Mouse (Mus musculus): ENCODE results near the gene Plpp7. TPM values are rescaled to one million over a fixed set of nuclear protein-coding genes. Genes with fewer than 3 reads are reported as not detected.

Plpp7 gene
- total and polyA plus RNA-seq, 3 experiments, result 7.3 to 15.1 TPM; not detected in 1

GRCm38 (mm10) chr2:32139377-32139776, 44.0 kb downstream of the Plpp7 start:
- Histone ChIP-seq H3K4me1 (ENCODE audit: control insufficient read depth in 1 of 2, insufficient read depth in 2 of 2, low read length in 2 of 2) (peaks cover 7 to 11% of the 10 kb centered on the region in 2 experiments), H3K27ac (ENCODE audit: control insufficient read depth, low read depth, low read length) (no peak overlapping the region), H3K9me3 (replicated peaks; ENCODE audit: insufficient read depth, low read length) (no peaks in the 10 kb centered on the region), H3K79me2 (ENCODE audit: control insufficient read depth, insufficient read depth, low read length, poor library complexity) (peaks cover 1% of the 10 kb centered on the region; the same call in 1 of the 2 replicates), H3K4me3 (ENCODE audit: control insufficient read depth in 1 of 2, insufficient read depth in 1 of 2, low read depth in 2 of 2, low read length in 2 of 2) (no peak overlapping the region), H3K9ac (ENCODE audit: control insufficient read depth, low read depth, low read length, poor library complexity, severe bottlenecking) (no peak overlapping the region), H3K36me3 (ENCODE audit: control insufficient read depth in 1 of 2, insufficient read depth in 2 of 2, low read length in 2 of 2) (peaks cover 0 to 12% of the 10 kb centered on the region in 2 experiments; a peak in 2 of 4 replicates), H3K27me3 (ENCODE audit: control insufficient read depth in 1 of 2, insufficient read depth in 2 of 2, low read length in 2 of 2) (no peaks in the 10 kb centered on the region)
- no peak for DNase-seq (ENCODE audit: low read depth, low spot score)
- TF ChIP-seq E2F4 (IDR thresholded peaks at IDR 0.05; ENCODE audit: borderline replicate concordance, low read depth, low read length), result no peak
- TF ChIP-seq MAX (IDR thresholded peaks at IDR 0.05; ENCODE audit: low read length), result no peak
- no peak for TF ChIP-seq RAD21 (IDR thresholded peaks at IDR 0.05; ENCODE audit: low read depth, low read length)
- TF ChIP-seq CTCF (IDR thresholded peaks at IDR 0.05 in 2 of 3, conservative IDR thresholded peaks at IDR 0.05 in 1 of 3; ENCODE audit: control insufficient read depth in 1 of 3, insufficient read depth in 1 of 3, low read depth in 2 of 3, low read length in 3 of 3, poor library complexity in 1 of 3, severe bottlenecking in 1 of 3), result no peak
- TF ChIP-seq MYC (IDR thresholded peaks at IDR 0.05; ENCODE audit: low read depth, low read length), result no peak
- TF ChIP-seq NELFE (IDR thresholded peaks at IDR 0.05; ENCODE audit: low read depth, low read length), result no peak
- TF ChIP-seq MAFK (IDR thresholded peaks at IDR 0.05; ENCODE audit: borderline replicate concordance, low read depth, low read length), result no peak
- TF ChIP-seq MXI1 (IDR thresholded peaks at IDR 0.05; ENCODE audit: low read depth, low read length), result no peak
- no peak for TF ChIP-seq GABPA (IDR thresholded peaks at IDR 0.05; ENCODE audit: low read depth, low read length)
- no peak for TF ChIP-seq POLR2AphosphoS5 (IDR thresholded peaks at IDR 0.05; ENCODE audit: borderline replicate concordance, low read depth, low read length)
- TF ChIP-seq POLR2A (IDR thresholded peaks at IDR 0.05; ENCODE audit: control insufficient read depth in 1 of 2, insufficient read depth in 1 of 2, low read depth in 1 of 2, low read length in 2 of 2, poor library complexity in 1 of 2), result no peak
- no peak for TF ChIP-seq TCF12 (IDR thresholded peaks at IDR 0.05; ENCODE audit: low read depth, low read length)
- TF ChIP-seq UBTF (IDR thresholded peaks at IDR 0.05; ENCODE audit: borderline replicate concordance, insufficient read depth, low read depth, low read length), result no peak
- no peak for TF ChIP-seq ZC3H11A (IDR thresholded peaks at IDR 0.05; ENCODE audit: low read depth, low read length)
- no peak for TF ChIP-seq NRF1 (IDR thresholded peaks at IDR 0.05; ENCODE audit: insufficient read depth, low read depth, low read length, poor library complexity, severe bottlenecking)
- no peak for TF ChIP-seq BHLHE40 (IDR thresholded peaks at IDR 0.05; ENCODE audit: borderline replicate concordance, low read depth, low read length)
- no peak for TF ChIP-seq ETS1 (IDR thresholded peaks at IDR 0.05; ENCODE audit: low read depth, low read length)
- TF ChIP-seq ELF1 (IDR thresholded peaks at IDR 0.05; ENCODE audit: low read depth, low read length), result no peak
- TF ChIP-seq ZNF384 (IDR thresholded peaks at IDR 0.05; ENCODE audit: low read depth, low read length), result no peak
- no peak for TF ChIP-seq POLR2AphosphoS2 (IDR thresholded peaks at IDR 0.05; ENCODE audit: low read length)

- peaks cover 0 to 14% of the 10 kb centered on the region in 2 experiments; a peak in 2 of 4 replicates for H3K36me3 ChIP-seq (ENCODE audit: control insufficient read depth in 1 of 2, insufficient read depth in 2 of 2, low read length in 2 of 2)
- DNase-seq (ENCODE audit: low read depth, low spot score), result no peak
- no peaks in the 10 kb centered on the region for H3K9me3 ChIP-seq (replicated peaks; ENCODE audit: insufficient read depth, low read length)
- no peak overlapping the region for H3K4me3 ChIP-seq (ENCODE audit: control insufficient read depth in 1 of 2, insufficient read depth in 1 of 2, low read depth in 2 of 2, low read length in 2 of 2)
- TF ChIP-seq RAD21 (IDR thresholded peaks at IDR 0.05; ENCODE audit: low read depth, low read length) (no peak), MEF2A (IDR thresholded peaks at IDR 0.05; ENCODE audit: extremely low read depth, insufficient replicate concordance, low read depth, low read length, poor library complexity, severe bottlenecking) (no peak), MYC (IDR thresholded peaks at IDR 0.05; ENCODE audit: low read depth, low read length) (no peak), RCOR1 (IDR thresholded peaks at IDR 0.05; ENCODE audit: low read depth, low read length) (no peak), CTCF (IDR thresholded peaks at IDR 0.05 in 2 of 3, conservative IDR thresholded peaks at IDR 0.05 in 1 of 3; ENCODE audit: control insufficient read depth in 1 of 3, insufficient read depth in 1 of 3, low read depth in 2 of 3, low read length in 3 of 3, poor library complexity in 1 of 3, severe bottlenecking in 1 of 3) (no peak), TCF12 (IDR thresholded peaks at IDR 0.05; ENCODE audit: low read depth, low read length) (no peak), MYB (IDR thresholded peaks at IDR 0.05; ENCODE audit: low read depth, low read length) (no peak), E2F4 (IDR thresholded peaks at IDR 0.05; ENCODE audit: borderline replicate concordance, low read depth, low read length) (no peak), ELF1 (IDR thresholded peaks at IDR 0.05; ENCODE audit: low read depth, low read length) (no peak), USF1 (IDR thresholded peaks at IDR 0.05; ENCODE audit: low read depth, low read length) (no peak), ZC3H11A (IDR thresholded peaks at IDR 0.05; ENCODE audit: low read depth, low read length) (no peak), NRF1 (IDR thresholded peaks at IDR 0.05; ENCODE audit: insufficient read depth, low read depth, low read length, poor library complexity, severe bottlenecking) (no peak), NELFE (IDR thresholded peaks at IDR 0.05; ENCODE audit: low read depth, low read length) (no peak), MXI1 (IDR thresholded peaks at IDR 0.05; ENCODE audit: low read depth, low read length) (no peak)
- no peak overlapping the region for H3K27ac ChIP-seq (ENCODE audit: control insufficient read depth, low read depth, low read length)
- no peak overlapping the region for H3K9ac ChIP-seq (ENCODE audit: control insufficient read depth, low read depth, low read length, poor library complexity, severe bottlenecking)
- peaks cover 7 to 17% of the 10 kb centered on the region in 2 experiments for H3K4me1 ChIP-seq (ENCODE audit: control insufficient read depth in 1 of 2, insufficient read depth in 2 of 2, low read length in 2 of 2)
- peaks cover 1% of the 10 kb centered on the region; the same call in 1 of the 2 replicates for H3K79me2 ChIP-seq (ENCODE audit: control insufficient read depth, insufficient read depth, low read length, poor library complexity)
- no peaks in the 10 kb centered on the region for H3K27me3 ChIP-seq (ENCODE audit: control insufficient read depth in 1 of 2, insufficient read depth in 2 of 2, low read length in 2 of 2)
Measured at GRCm38 (mm10) chr2:32140498-32140934, 45.2 kb downstream of the Plpp7 start.

All from MEL (cell line).